Mouse (Mus musculus) small intestine, adult 2 months (tissue): ENCODE measurements around the gene Dnajc4.

Source experiments
- CTCF ChIP-seq: fragments of 200-500 bp; IDR thresholded peaks from 2 replicates; pipeline ENCODE4 v1.5.1; 2012; ENCODE audit warnings: low read depth, mild to moderate bottlenecking, control low read depth, inconsistent platforms, low read length, moderate library complexity, mixed read lengths; ENCODE audit not compliant: insufficient replicate concordance, insufficient read length; ENCODE audit errors: extremely low read depth
- POLR2A ChIP-seq: fragments of 200-500 bp; IDR thresholded peaks from 2 replicates; pipeline ENCODE4 v1.6.1; 2012; ENCODE audit warnings: low read depth, mild to moderate bottlenecking, control low read depth, inconsistent platforms, low read length, moderate library complexity

DNA sequence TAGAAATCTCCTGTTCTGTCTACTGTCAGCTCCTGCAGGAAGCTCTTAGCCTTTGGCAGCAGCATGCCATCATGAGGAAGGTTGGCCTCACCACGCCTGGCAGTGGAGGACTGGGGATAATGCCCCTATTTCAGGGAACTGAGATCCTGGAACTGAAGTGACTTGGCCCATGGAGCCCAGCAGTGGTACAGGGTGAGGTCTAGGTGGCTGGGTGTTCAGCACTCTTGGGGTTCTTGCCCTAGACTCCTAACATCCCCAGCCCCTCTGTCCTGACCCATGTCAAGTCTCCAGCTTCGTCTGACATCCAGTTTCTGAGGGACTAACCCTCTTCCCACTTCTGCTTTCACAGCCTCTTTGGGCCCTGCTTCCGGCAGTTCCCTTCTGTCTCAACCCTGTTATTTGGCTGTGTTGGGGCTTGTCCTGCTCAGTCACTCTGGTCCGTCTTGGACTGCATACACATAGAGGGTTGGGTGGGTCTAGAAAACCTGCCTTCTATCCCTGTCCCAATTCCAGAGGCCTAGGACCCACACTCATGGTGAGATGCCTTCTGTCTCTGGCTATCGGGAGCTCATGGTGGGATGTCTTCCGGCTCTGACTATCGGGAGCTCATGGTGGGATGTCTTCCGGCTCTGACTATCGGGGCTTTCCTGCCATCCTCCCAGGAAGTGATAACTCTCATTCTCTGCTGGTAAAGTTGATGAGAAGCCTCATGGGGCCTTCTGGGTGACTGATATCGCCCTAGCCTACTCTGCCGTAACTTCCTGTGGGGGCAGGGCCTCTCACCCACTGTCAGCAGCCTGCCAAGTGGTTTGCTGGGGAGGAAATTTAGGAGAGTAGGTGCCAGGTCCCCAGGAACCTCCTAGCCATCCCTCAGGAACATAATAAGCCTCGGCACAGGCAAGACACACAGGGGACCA lies 25.4 kb upstream of the Dnajc4 start:
- TF ChIP-seq CTCF (no peak), POLR2A (no peak)
